Mouse (Mus musculus): Measurements from ENCODE around the gene Abcc5.

- TF ChIP-seq GATA1 (IDR thresholded peaks at IDR 0.05; ENCODE audit: borderline replicate concordance, low read length) = no peak
- TF ChIP-seq FLI1 (IDR thresholded peaks at IDR 0.05; ENCODE audit: low read length) = no peak
Measured at GRCm38 (mm10) chr16:20416262-20416661, 9.9 kb downstream of the Abcc5 start.
